7 mouse cellular contexts compared by ENCODE assay signal in genomic region chr2:91258054-91258453, GRCm38 (mm10). TPM values are rescaled to one million over a fixed set of nuclear protein-coding genes. Genes with fewer than 3 reads are reported as not detected.
DNase-seq lines count a peak whose midpoint lies in the region; ATAC-seq lines count a peak whose summit lies in the region.

No protein-coding gene starts in this region.

- peak overlapping the region; percentile 62 for H3K9ac ChIP-seq in kidney, embryonic 15.5 days
- peak overlapping the region; percentile 70; the same call in 1 of the 2 replicates for H3K9ac ChIP-seq in forebrain, embryonic 12.5 days
- H3K9ac ChIP-seq in liver, embryonic 11.5 days (ENCODE audit: low read depth, low read length), result peak overlapping the region; percentile 44; the same call in 1 of the 2 replicates
- peak overlapping the region; percentile 45; the same call in 1 of the 2 replicates for H3K9ac ChIP-seq in stomach, embryonic 15.5 days

- H3K27me3 ChIP-seq in kidney, embryonic 15.5 days, result peaks cover 34% of the 10 kb centered on the region
- H3K27me3 ChIP-seq in forebrain, embryonic 12.5 days, result peaks cover 36% of the 10 kb centered on the region
- H3K27me3 ChIP-seq in liver, embryonic 11.5 days (replicated peaks; ENCODE audit: control insufficient read depth, insufficient read depth, low read length), result peaks cover 52% of the 10 kb centered on the region
- H3K27me3 ChIP-seq in stomach, embryonic 15.5 days (replicated peaks), result peaks cover 12% of the 10 kb centered on the region; the same call in 1 of the 2 replicates

- peak overlapping the region; percentile 90 for H3K4me2 ChIP-seq in kidney, embryonic 15.5 days
- peak overlapping the region; percentile 95 for H3K4me2 ChIP-seq in forebrain, embryonic 12.5 days
- peak overlapping the region; percentile 81 for H3K4me2 ChIP-seq in liver, embryonic 11.5 days
- peak overlapping the region; percentile 93 for H3K4me2 ChIP-seq in stomach, embryonic 15.5 days

- H3K4me1 ChIP-seq in kidney, embryonic 15.5 days, result peaks cover 36% of the 10 kb centered on the region
- peaks cover 37% of the 10 kb centered on the region for H3K4me1 ChIP-seq in forebrain, embryonic 12.5 days
- 0 out of 2 replicates have a peak, but pooled peaks cover 8% of the 10 kb centered on the region for H3K4me1 ChIP-seq in liver, embryonic 11.5 days (replicated peaks; ENCODE audit: control insufficient read depth, insufficient read depth, low read length)
- H3K4me1 ChIP-seq in stomach, embryonic 15.5 days, result peaks cover 30% of the 10 kb centered on the region

- ATAC-seq in kidney, embryonic 15.5 days (replicated peaks; ENCODE audit: low FRiP score), result no peak
- ATAC-seq in forebrain, embryonic 12.5 days (ENCODE audit: low FRiP score), result no peak
- no peak for ATAC-seq in liver, embryonic 11.5 days (replicated peaks; ENCODE audit: low FRiP score)
- ATAC-seq in stomach, embryonic 15.5 days (ENCODE audit: insufficient read depth, low FRiP score, low read depth), result peak; percentile 16; the same call in 1 of the 2 replicates
- no peak for ATAC-seq in megakaryocyte-erythroid progenitor cell, adult 5-6 weeks (replicated peaks; ENCODE audit: low FRiP score, low TSS enrichment, poor library complexity, severe bottlenecking)

- H3K36me3 ChIP-seq in kidney, embryonic 15.5 days, result peaks cover 24% of the 10 kb centered on the region
- H3K36me3 ChIP-seq in forebrain, embryonic 12.5 days (replicated peaks), result peaks cover 24% of the 10 kb centered on the region
- peaks cover 5% of the 10 kb centered on the region; the same call in 1 of the 2 replicates for H3K36me3 ChIP-seq in liver, embryonic 11.5 days (ENCODE audit: control insufficient read depth, insufficient read depth, low read length)
- H3K36me3 ChIP-seq in stomach, embryonic 15.5 days, result peaks cover 19% of the 10 kb centered on the region; the same call in 1 of the 2 replicates

- 65% methylated on average over 5 of the region's 5 CpGs for WGBS in kidney, embryonic 15.5 days
- 67% methylated on average over 5 of the region's 5 CpGs for WGBS in forebrain, embryonic 12.5 days
- WGBS in liver, embryonic 11.5 days, result 60% methylated on average over 5 of the region's 5 CpGs
- 47% methylated on average over 5 of the region's 5 CpGs for WGBS in stomach, embryonic 15.5 days

- H3K9me3 ChIP-seq in kidney, embryonic 15.5 days (replicated peaks), result no peaks in the 10 kb centered on the region
- no peaks in the 10 kb centered on the region for H3K9me3 ChIP-seq in forebrain, embryonic 12.5 days
- no peaks in the 10 kb centered on the region for H3K9me3 ChIP-seq in liver, embryonic 11.5 days (ENCODE audit: control insufficient read depth, low read length)
- no peaks in the 10 kb centered on the region for H3K9me3 ChIP-seq in stomach, embryonic 15.5 days

- DNase-seq in kidney, adult 18-20 months, result no peak
- DNase-seq in cerebellum, adult 9-11 months, result peak; percentile 74
- DNase-seq in liver, embryonic 11.5 days (ENCODE audit: low spot score), result no peak

- peak overlapping the region; percentile 83 for H3K4me3 ChIP-seq in kidney, embryonic 15.5 days (replicated peaks)
- H3K4me3 ChIP-seq in forebrain, embryonic 12.5 days (replicated peaks), result peak overlapping the region; percentile 63
- peak overlapping the region; percentile 61 for H3K4me3 ChIP-seq in liver, embryonic 11.5 days (ENCODE audit: low read depth, low read length)
- H3K4me3 ChIP-seq in stomach, embryonic 15.5 days (replicated peaks), result peak overlapping the region; percentile 78

- peak overlapping the region; percentile 90 for H3K27ac ChIP-seq in kidney, embryonic 15.5 days
- 0 out of 2 replicates have a peak overlapping the region, but pooled peaks have one; percentile 61 for H3K27ac ChIP-seq in forebrain, embryonic 12.5 days
- H3K27ac ChIP-seq in liver, embryonic 11.5 days (ENCODE audit: low read depth, low read length), result no peak overlapping the region
- peak overlapping the region; percentile 82 for H3K27ac ChIP-seq in stomach, embryonic 15.5 days

RNA-seq across cellular contexts. Expression of gene Pacsin3, which starts 2.3 kb away (rescaled TPM):
- 39.9 and 40.3 TPM in 2 replicates for polyA plus RNA-seq in kidney, embryonic 15.5 days (2015; fragmentation: Nextera tagmentation; extraction: Ambion mirVana)
- 28.1 and 29.1 TPM in 2 replicates for polyA plus RNA-seq in forebrain, embryonic 12.5 days (2016; fragmentation: Nextera tagmentation; extraction: Ambion mirVana)
- polyA plus RNA-seq in liver, embryonic 11.5 days (2014; fragmentation: Nextera tagmentation; extraction: Ambion mirVana), result 15.6 and 16.1 TPM in 2 replicates
- 42.8 and 43.8 TPM in 2 replicates for polyA plus RNA-seq in stomach, embryonic 15.5 days (2015; fragmentation: Nextera tagmentation; extraction: Ambion mirVana)
- total RNA-seq in megakaryocyte-erythroid progenitor cell, adult 5-6 weeks (2014; fragmentation: Nextera tagmentation), result 0.25 TPM in 1 of 2 replicates, not detected in the other
- not detected in 2 replicates for total RNA-seq in megakaryocyte-erythroid progenitor cell, adult 5-6 weeks (2017)

RNA-seq across cellular contexts. Expression of gene Arfgap2, which starts 6.7 kb away (rescaled TPM):
- 86.6 and 92.2 TPM in 2 replicates for polyA plus RNA-seq in kidney, embryonic 15.5 days (2015; fragmentation: Nextera tagmentation; extraction: Ambion mirVana)
- polyA plus RNA-seq in forebrain, embryonic 12.5 days (2016; fragmentation: Nextera tagmentation; extraction: Ambion mirVana), result 93.2 and 97.1 TPM in 2 replicates
- 95.7 and 105 TPM in 2 replicates for polyA plus RNA-seq in liver, embryonic 11.5 days (2014; fragmentation: Nextera tagmentation; extraction: Ambion mirVana)
- polyA plus RNA-seq in stomach, embryonic 15.5 days (2015; fragmentation: Nextera tagmentation; extraction: Ambion mirVana), result 71.4 and 80.2 TPM in 2 replicates
- 49.6 and 63.7 TPM in 2 replicates for total RNA-seq in megakaryocyte-erythroid progenitor cell, adult 5-6 weeks (2014; fragmentation: Nextera tagmentation)
- 30.9 and 37.1 TPM in 2 replicates for total RNA-seq in megakaryocyte-erythroid progenitor cell, adult 5-6 weeks (2017)

RNA-seq across cellular contexts. Expression of gene Ddb2, which starts 21.3 kb away (rescaled TPM):
- 16.2 and 17.0 TPM in 2 replicates for polyA plus RNA-seq in kidney, embryonic 15.5 days (2015; fragmentation: Nextera tagmentation; extraction: Ambion mirVana)
- 10.3 TPM in 2 replicates for polyA plus RNA-seq in forebrain, embryonic 12.5 days (2016; fragmentation: Nextera tagmentation; extraction: Ambion mirVana)
- 12.9 and 15.3 TPM in 2 replicates for polyA plus RNA-seq in liver, embryonic 11.5 days (2014; fragmentation: Nextera tagmentation; extraction: Ambion mirVana)
- 18.2 and 18.5 TPM in 2 replicates for polyA plus RNA-seq in stomach, embryonic 15.5 days (2015; fragmentation: Nextera tagmentation; extraction: Ambion mirVana)
- total RNA-seq in megakaryocyte-erythroid progenitor cell, adult 5-6 weeks (2014; fragmentation: Nextera tagmentation), result 16.9 and 32.3 TPM in 2 replicates
- 7.8 and 10.3 TPM in 2 replicates for total RNA-seq in megakaryocyte-erythroid progenitor cell, adult 5-6 weeks (2017)

RNA-seq across cellular contexts. Expression of gene Acp2, which starts 55.4 kb away (rescaled TPM):
- 27.1 and 27.3 TPM in 2 replicates for polyA plus RNA-seq in kidney, embryonic 15.5 days (2015; fragmentation: Nextera tagmentation; extraction: Ambion mirVana)
- 33.2 and 33.9 TPM in 2 replicates for polyA plus RNA-seq in forebrain, embryonic 12.5 days (2016; fragmentation: Nextera tagmentation; extraction: Ambion mirVana)
- polyA plus RNA-seq in liver, embryonic 11.5 days (2014; fragmentation: Nextera tagmentation; extraction: Ambion mirVana), result 16.2 and 17.8 TPM in 2 replicates
- polyA plus RNA-seq in stomach, embryonic 15.5 days (2015; fragmentation: Nextera tagmentation; extraction: Ambion mirVana), result 19.8 and 20.8 TPM in 2 replicates
- 10.9 and 11.4 TPM in 2 replicates for total RNA-seq in megakaryocyte-erythroid progenitor cell, adult 5-6 weeks (2014; fragmentation: Nextera tagmentation)
- 8.8 and 21.9 TPM in 2 replicates for total RNA-seq in megakaryocyte-erythroid progenitor cell, adult 5-6 weeks (2017)

RNA-seq across cellular contexts. Expression of gene Nr1h3, which starts 55.4 kb away (rescaled TPM):
- 2.2 and 3.3 TPM in 2 replicates for polyA plus RNA-seq in kidney, embryonic 15.5 days (2015; fragmentation: Nextera tagmentation; extraction: Ambion mirVana)
- polyA plus RNA-seq in forebrain, embryonic 12.5 days (2016; fragmentation: Nextera tagmentation; extraction: Ambion mirVana), result 1.4 TPM in 2 replicates
- 12.2 and 14.6 TPM in 2 replicates for polyA plus RNA-seq in liver, embryonic 11.5 days (2014; fragmentation: Nextera tagmentation; extraction: Ambion mirVana)
- polyA plus RNA-seq in stomach, embryonic 15.5 days (2015; fragmentation: Nextera tagmentation; extraction: Ambion mirVana), result 4.8 and 6.0 TPM in 2 replicates
- total RNA-seq in megakaryocyte-erythroid progenitor cell, adult 5-6 weeks (2014; fragmentation: Nextera tagmentation), result 1.5 TPM in 1 of 2 replicates, not detected in the other
- not detected in 2 replicates for total RNA-seq in megakaryocyte-erythroid progenitor cell, adult 5-6 weeks (2017)
